Mouse (Mus musculus) liver, postnatal 0 days (tissue): ENCODE data around the gene Ddx20. TPM values are rescaled to one million over a fixed set of nuclear protein-coding genes. Genes with fewer than 3 reads are reported as not detected.

Experiments
- ATAC-seq: fragments of 200-750 bp; cut with Nextera tagmentation; 2 replicates; pipeline ENCODE4 v1.8.0; 2017; ENCODE audit warnings: mild to moderate bottlenecking, moderate library complexity
- DNase-seq: peaks from one replicate; pipeline ENCODE4 v3.0.0-alpha.2; 2016
- H3K27ac ChIP-seq: fragments of 300-500 bp; sonication (generic); 2 replicates; pipeline ENCODE4 v1.5.1; 2014; ENCODE audit warnings: antibody characterized with exemption, moderate library complexity, mild to moderate bottlenecking, low read depth
- H3K27me3 ChIP-seq: fragments of 300-500 bp; sonication (generic); 2 replicates; pipeline ENCODE4 v1.6.1; 2014; ENCODE audit warnings: low read length, control low read depth, mixed read lengths; ENCODE audit not compliant: insufficient read depth
- H3K36me3 ChIP-seq: fragments of 300-500 bp; sonication (generic); replicated peaks from 2 replicates; pipeline ENCODE4 v1.6.1; 2014; ENCODE audit warnings: mild to moderate bottlenecking, control low read depth, low read length, moderate library complexity, mixed read lengths; ENCODE audit not compliant: insufficient read depth
- H3K4me1 ChIP-seq: fragments of 300-500 bp; sonication (generic); 2 replicates; pipeline ENCODE4 v1.6.1; 2014; ENCODE audit warnings: antibody characterized with exemption, mild to moderate bottlenecking, control low read depth; ENCODE audit not compliant: insufficient read depth
- H3K4me2 ChIP-seq: fragments of 300-500 bp; sonication (generic); 2 replicates; pipeline ENCODE4 v1.6.1; 2014; ENCODE audit warnings: low read depth, mild to moderate bottlenecking, low read length, moderate library complexity, mixed read lengths
- H3K4me3 ChIP-seq: fragments of 300-500 bp; sonication (generic); 2 replicates; pipeline ENCODE4 v1.5.1; 2014; ENCODE audit warnings: low read depth, low read length
- H3K9ac ChIP-seq: fragments of 300-500 bp; sonication (generic); replicated peaks from 2 replicates; pipeline ENCODE4 v1.6.1; 2014; ENCODE audit warnings: mild to moderate bottlenecking, moderate library complexity
- H3K9me3 ChIP-seq: fragments of 300-500 bp; sonication (generic); 2 replicates; pipeline ENCODE4 v1.6.1; 2016; ENCODE audit warnings: mild to moderate bottlenecking, control low read depth, low read length, mixed read lengths
- CTCF ChIP-seq: sonication (generic); IDR thresholded peaks from 2 replicates; pipeline ENCODE4 v1.5.1; 2016; ENCODE audit warnings: antibody characterized with exemption, low read depth
- EP300 ChIP-seq: IDR thresholded peaks from 2 replicates; pipeline ENCODE4 v1.6.1; 2016; ENCODE audit warnings: antibody characterized with exemption, low read depth, mild to moderate bottlenecking
- WGBS: fragments of 180-500 bp; shearing (Covaris S2); extraction: QIAGEN DNeasy Blood & Tissue Kit; methylation state at CpG from one replicate; pipeline ENCODE4 v1.1.7; 2014; ENCODE audit not compliant: insufficient replicate concordance; 5-methylcytosine and 5-hydroxymethylcytosine counted together
- polyA plus RNA-seq: library from polyadenylated mRNA; unstranded; fragments of >200 nt; fragmentation: Nextera tagmentation; extraction: Ambion mirVana; gene quantifications from 2 replicates; pipeline ENCODE4 v1.2.1, GENCODE M21; 2015

Ddx20 gene
- polyA plus RNA-seq, 1 experiment from 2014 or later, result 9.8 TPM

DNA sequence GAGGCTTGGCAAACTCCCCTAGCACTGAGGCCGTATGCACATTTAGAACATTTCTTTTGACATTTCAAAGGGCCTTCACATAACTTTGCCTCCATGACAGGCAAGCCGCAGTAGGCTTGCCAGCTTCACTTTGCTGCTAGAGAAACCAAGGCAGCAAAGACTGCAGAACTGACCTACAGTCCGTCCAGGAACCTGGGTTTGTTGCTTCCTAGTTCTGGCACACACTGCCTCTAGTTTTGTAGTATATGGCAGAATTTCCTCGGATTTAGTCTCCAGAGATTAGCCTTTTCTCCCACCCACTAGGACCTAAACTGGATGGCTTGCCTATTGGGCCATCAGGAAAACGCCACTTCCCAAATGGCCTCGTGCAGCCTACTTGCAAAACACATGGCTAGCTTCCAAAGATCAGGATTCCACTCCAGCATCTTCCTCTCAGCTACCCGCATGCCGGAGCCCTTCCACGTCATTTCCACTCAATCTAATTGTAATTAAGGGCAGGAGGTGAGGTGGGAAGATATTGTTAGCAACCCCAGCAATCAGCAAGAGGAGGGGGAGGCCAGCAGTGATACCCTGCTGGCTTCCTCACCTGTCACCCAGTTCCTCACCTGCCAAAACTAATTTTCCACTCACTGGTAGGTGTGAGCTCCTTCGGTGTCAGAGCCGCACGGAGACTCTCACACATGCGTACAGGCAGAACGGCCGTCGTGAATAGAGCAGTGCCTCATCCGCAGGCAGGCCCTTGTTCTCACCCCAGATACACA, 9.2 kb upstream of the Ddx20 start:
- ATAC-seq, result no peak
- Histone ChIP-seq H3K27ac (no peak overlapping the region), H3K4me3 (no peak overlapping the region), H3K4me2 (no peak overlapping the region), H3K36me3 (no peaks in the 10 kb centered on the region), H3K4me1 (peaks cover 18% of the 10 kb centered on the region), H3K9ac (no peak overlapping the region), H3K27me3 (peaks cover 11% of the 10 kb centered on the region; the same call in 1 of the 2 replicates), H3K9me3 (no peaks in the 10 kb centered on the region)
- WGBS, result 76% methylated on average over 17 of the region's 17 CpGs
- DNase-seq, result peak; percentile 12
- TF ChIP-seq CTCF, result no peak
- no peak for TF ChIP-seq EP300

DNA sequence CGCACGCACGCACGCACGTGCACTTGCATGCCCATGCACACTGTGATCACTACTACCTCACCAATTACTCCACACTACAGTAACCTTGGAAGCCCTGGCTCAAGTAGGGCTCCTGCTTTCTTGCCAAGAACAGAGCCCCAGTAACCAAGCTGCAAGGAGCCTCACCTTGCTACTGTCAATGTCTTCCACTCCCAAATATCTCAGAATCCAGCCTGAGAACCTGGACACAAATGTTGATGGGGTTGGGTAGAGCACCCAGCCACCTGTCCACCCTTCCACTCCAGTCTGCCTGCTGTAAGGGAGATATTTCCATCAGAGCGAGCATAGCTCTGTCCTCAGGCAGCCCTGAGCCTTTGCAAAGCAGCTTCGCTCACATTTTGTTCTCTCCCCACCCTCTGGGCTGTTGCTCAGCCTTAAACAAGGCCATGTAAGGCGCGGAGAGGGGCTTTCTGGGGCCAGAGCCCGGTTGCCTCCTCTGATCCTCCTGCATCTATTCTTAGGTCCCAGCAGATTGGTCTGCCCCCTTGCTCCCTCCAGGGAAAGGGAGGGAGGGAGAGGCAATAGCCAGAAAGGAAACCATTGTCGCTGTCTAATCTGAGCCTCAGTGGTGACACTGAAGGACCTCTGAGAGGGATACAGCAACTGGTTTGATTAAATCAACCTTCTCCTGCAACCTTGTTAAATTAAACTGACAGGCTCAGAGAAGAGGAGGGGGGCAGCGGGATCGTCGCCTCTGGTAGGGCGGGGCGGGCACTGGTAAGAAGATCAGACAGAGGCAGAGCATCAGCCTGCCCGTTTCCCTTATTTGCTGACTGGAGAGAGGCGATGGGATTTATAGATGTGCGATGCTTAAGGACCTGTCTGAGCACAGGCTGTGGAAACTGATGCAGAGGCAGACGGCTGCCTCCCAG, 8.4 kb upstream of the Ddx20 start:
- H3K36me3 ChIP-seq, result no peaks in the 10 kb centered on the region
- peaks cover 12% of the 10 kb centered on the region; the same call in 1 of the 2 replicates for H3K4me1 ChIP-seq
- no peak overlapping the region for H3K9ac ChIP-seq
- peak; percentile 10 for DNase-seq
- H3K27me3 ChIP-seq, result peaks cover 11% of the 10 kb centered on the region; the same call in 1 of the 2 replicates
- no peak overlapping the region for H3K4me3 ChIP-seq
- no peak overlapping the region for H3K27ac ChIP-seq
- 47% methylated on average over 20 of the region's 20 CpGs for WGBS
- H3K4me2 ChIP-seq, result no peak overlapping the region
- H3K9me3 ChIP-seq, result no peaks in the 10 kb centered on the region
- no peak for ATAC-seq
- no peak for TF ChIP-seq CTCF
- TF ChIP-seq EP300, result no peak

DNA sequence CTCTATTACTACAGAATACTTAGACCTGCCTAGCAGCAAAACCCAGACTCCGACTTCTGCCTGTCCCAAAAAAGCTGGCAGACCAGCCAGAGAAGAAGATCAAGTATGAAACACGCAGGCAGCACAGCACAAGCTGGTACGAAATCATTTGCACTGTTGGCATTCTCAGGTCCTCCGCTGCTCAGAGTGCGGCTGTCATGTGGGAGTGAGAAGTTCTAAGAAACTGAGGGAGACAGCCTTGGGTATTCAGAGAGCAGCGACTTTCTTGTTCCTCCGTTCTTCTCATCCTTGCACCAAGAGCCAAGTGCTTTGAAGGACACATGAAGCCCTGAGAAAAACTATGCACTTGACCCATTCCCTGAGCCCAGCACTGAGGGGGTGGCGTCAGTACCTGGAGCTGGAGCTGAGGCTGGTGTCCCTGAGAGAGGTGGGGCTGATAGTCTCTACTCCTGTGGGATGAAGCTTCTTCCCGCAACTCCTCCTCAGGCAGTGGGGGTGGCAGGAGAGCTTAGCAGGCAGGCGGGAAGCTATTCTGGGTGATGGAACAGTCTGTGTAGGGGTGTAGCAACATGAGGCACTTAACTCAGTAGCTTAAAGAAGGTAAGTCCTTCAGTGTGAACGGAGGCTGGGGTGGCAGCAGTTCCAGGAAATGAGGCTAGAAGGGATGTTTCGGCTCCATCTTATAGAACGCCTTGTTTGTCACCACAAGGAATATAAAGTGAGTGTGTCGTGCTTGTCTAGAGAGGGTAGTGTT, 6.1 kb upstream of the Ddx20 start:
- H3K27me3 ChIP-seq, result peaks cover 11% of the 10 kb centered on the region; the same call in 1 of the 2 replicates
- no peak overlapping the region for H3K4me2 ChIP-seq
- 65% methylated on average over 14 of the region's 14 CpGs for WGBS
- no peaks in the 10 kb centered on the region for H3K9me3 ChIP-seq
- TF ChIP-seq EP300 (no peak), CTCF (no peak)
- ATAC-seq (no peak), DNase-seq (no peak)
- 0 out of 2 replicates have a peak, but pooled peaks cover 7% of the 10 kb centered on the region for H3K4me1 ChIP-seq
- H3K9ac ChIP-seq, result no peak overlapping the region
- no peaks in the 10 kb centered on the region for H3K36me3 ChIP-seq
- no peak overlapping the region for H3K4me3 ChIP-seq
- H3K27ac ChIP-seq, result no peak overlapping the region

DNA sequence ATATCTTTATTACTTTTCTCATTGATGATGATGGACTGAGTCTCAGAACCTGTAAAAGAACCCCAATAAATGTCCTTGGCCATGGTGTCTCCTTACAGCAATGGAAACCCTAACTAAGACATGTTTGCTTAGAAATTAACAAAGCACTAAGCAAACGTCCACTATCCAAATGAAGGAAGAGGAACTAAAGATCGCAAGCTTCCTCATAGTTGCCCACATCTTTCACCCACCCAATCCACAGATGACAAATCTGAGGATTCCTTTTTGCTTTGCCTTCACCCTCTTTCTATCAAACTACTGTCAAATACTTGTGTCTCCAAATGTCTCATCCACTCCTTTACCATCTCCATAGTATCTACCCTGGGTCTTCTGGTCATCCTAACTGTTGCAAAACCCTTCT, 1.2 kb upstream of the Ddx20 start:
- H3K27ac ChIP-seq, result no peak overlapping the region; the same call in 1 of the 2 replicates
- no peak for ATAC-seq
- no peak overlapping the region for H3K9ac ChIP-seq
- H3K4me3 ChIP-seq, result no peak overlapping the region
- H3K27me3 ChIP-seq, result 0 out of 2 replicates have a peak, but pooled peaks cover 2% of the 10 kb centered on the region
- peaks cover 14% of the 10 kb centered on the region for H3K4me1 ChIP-seq
- no peak for DNase-seq
- peaks cover 11% of the 10 kb centered on the region for H3K36me3 ChIP-seq
- TF ChIP-seq EP300 (no peak), CTCF (no peak)
- WGBS, result 33% methylated on average over 2 of the region's 2 CpGs
- no peaks in the 10 kb centered on the region for H3K9me3 ChIP-seq
- peak overlapping the region; percentile 97 for H3K4me2 ChIP-seq

DNA sequence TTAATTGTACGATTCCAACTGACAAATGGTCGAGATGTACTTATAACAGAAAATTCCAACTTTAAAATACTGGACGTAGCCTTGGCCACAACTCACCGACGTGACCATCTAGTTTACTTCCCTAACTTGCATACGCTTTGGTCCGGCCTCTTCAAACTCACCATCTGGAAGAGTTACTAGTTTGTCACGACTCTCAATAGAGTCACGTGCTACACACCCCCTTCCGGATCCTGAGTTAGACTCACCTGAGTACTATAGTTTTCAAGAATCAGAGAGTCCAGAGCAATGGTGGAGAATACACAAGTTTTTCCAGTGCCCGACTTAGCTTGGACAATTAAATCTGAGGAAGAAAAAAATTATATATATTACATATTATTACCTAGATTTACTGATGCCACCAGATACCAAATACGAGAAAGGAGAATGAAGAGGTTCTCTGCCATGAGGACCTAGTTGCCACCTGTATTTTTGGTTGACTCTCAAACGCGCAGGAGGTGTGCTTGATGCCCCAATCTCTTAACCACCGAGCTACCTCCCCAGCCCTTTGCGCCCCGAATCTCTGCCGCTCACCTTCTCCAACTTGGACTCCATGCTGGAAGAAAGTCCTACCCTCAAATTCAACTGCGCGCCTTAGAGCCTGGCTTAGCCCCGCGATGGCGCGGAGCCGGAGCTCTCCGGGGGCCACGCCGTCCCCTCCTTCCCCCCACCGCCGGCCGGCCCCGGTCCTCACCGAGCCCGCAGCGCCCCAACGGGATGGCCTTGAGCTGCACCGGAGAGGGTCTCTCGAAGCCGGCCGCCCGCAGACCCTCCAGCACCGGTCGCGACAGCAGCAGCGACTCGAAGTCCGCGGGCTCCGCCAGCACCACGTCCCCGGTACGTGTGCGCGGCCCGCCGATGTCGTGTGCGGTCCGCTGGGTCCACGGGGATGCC, 715 bp downstream of the Ddx20 start:
- no peak for TF ChIP-seq CTCF
- TF ChIP-seq EP300, result no peak
- H3K4me2 ChIP-seq, result peak overlapping the region; percentile 97
- 8% methylated on average over 46 of the region's 60 CpGs for WGBS
- H3K4me3 ChIP-seq, result peak overlapping the region; percentile 93
- peak overlapping the region; percentile 91 for H3K27ac ChIP-seq
- peak overlapping the region; percentile 95 for H3K9ac ChIP-seq
- peak; percentile 44 for ATAC-seq
- no peak for DNase-seq
- H3K9me3 ChIP-seq, result no peaks in the 10 kb centered on the region
- H3K36me3 ChIP-seq, result peaks cover 19% of the 10 kb centered on the region
- no peaks in the 10 kb centered on the region for H3K27me3 ChIP-seq
- H3K4me1 ChIP-seq, result peaks cover 14% of the 10 kb centered on the region
